Mouse (Mus musculus): ENCODE data around the gene Bcl2l11. TPM values are rescaled to one million over a fixed set of nuclear protein-coding genes. Genes with fewer than 3 reads are reported as not detected.

Gene Bcl2l11
- 14.5 and 17.3 TPM in 2 replicates for polyA plus RNA-seq (2012; rRNA removed)

GRCm38 (mm10) chr2:128125635-128126470 lies at the start of gene Bcl2l11:
Gene Bcl2l11 (plus strand): TSS chr2:128126038.

